Mouse (Mus musculus): ENCODE results near the gene Jpt2.

GRCm38 (mm10) chr17:24897600-24897999, 62.9 kb downstream of the Jpt2 start:
- TF ChIP-seq CTCF (IDR thresholded peaks at IDR 0.05; ENCODE audit: borderline replicate concordance, extremely low read depth, insufficient read depth, insufficient read length): no peak
- TF ChIP-seq POLR2A (IDR thresholded peaks at IDR 0.05; ENCODE audit: borderline replicate concordance, extremely low read depth, insufficient read depth, insufficient read length, poor library complexity, severe bottlenecking): no peak

Measured in brain, embryonic 14.5 days (tissue).